Mouse (Mus musculus) adrenal gland, postnatal 36 days (tissue): ENCODE measurements around the gene Asl. TPM values are rescaled to one million over a fixed set of nuclear protein-coding genes. Genes with fewer than 3 reads are reported as not detected.

ENCODE experiments used
- DNase-seq, 2 experiments: peaks; one replicate each; pipeline ENCODE4 v3.0.0; 2021; ENCODE audit warnings: mixed read lengths in 1 of 2
- long read RNA-seq, 2 experiments: library from polyadenylated mRNA; stranded (forward); transcript quantifications; one replicate each; pipeline ENCODE4 v2.0.0; 2021; ENCODE audit warnings: borderline sequencing depth in 2 of 2
- total RNA-seq, 2 experiments: library from RNA; stranded (reverse); gene quantifications; 2 replicates each; pipeline ENCODE4 v1.2.3; 2021

The Asl gene
- 100 to 1,000 TPM in 1 of 2 experiments, 10 to 100 TPM in 1; 100.0 to 138 TPM for total RNA-seq
- long read RNA-seq, experiment 1, transcript Asl-203 (16 exons, 2,413 nt), result minor isoform, 61 of 195 reads
- long read RNA-seq, experiment 1, transcript Asl-205 (17 exons, 1,824 nt), result major isoform, 81 of 195 reads
- long read RNA-seq, experiment 1, partial matches to known transcripts, result 20 of 195 reads
- long read RNA-seq, experiment 1, other reads (novel, unspliced or antisense), result 33 of 195 reads
- long read RNA-seq, experiment 2, transcript Asl-205 (17 exons, 1,824 nt), result major isoform, 18 of 44 reads
- long read RNA-seq, experiment 2, transcript Asl-203 (16 exons, 2,413 nt), result minor isoform, 13 of 44 reads
- long read RNA-seq, experiment 2, partial matches to known transcripts, result 5 of 44 reads
- long read RNA-seq, experiment 2, other reads (novel, unspliced or antisense), result 8 of 44 reads

GRCm38 (mm10) chr5:130029142-130029897 is at the start of gene Asl, which contains the start of gene Crcp:
Asl (minus strand) TSS chr5:130029247.
Crcp (plus strand) TSS chr5:130029290.
- peak; percentile 91 to 93 for DNase-seq

GRCm38 (mm10) chr5:130078834-130079156 is 49.7 kb upstream of the Asl start:
- no peak for DNase-seq

DNA sequence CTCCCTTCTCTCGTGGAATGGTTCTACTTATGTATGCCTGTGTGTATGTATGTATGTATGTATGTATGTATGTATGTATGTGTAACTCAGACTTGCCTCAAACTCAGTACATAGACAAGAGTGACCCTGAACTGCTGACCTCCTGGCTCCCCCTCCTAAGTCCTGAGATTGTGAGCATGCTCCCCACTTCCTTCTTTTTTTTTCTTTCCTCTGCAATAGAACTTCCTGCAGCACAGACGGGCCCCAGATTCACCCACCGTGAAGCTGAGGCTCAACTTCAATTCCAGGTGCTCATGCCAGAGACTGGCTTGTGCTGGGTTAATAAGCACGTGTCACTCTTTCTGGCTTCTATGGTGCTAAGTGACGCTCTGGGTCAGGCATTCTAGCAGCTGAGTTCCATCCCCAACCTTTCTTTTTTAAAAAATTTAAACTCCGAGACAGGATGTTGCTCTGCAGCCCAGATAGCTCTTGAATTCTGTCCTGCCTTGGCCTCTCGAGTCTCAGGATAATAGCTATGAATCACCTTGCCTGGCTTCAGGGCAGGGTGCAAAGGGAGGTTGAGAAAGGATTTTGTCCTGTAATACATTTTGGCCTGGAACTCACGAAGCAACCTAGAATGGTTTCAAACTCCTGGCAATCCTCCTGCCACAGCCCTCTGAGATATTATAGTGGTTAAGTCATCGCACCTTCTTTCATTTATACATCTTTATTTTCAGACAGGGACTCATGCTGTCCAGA is 49.2 kb upstream of the Asl start:
- peak; percentile 32 to 34 for DNase-seq

GRCm38 (mm10) chr5:130076396-130076795 is 47.3 kb upstream of the Asl start:
- no peak for DNase-seq

DNA sequence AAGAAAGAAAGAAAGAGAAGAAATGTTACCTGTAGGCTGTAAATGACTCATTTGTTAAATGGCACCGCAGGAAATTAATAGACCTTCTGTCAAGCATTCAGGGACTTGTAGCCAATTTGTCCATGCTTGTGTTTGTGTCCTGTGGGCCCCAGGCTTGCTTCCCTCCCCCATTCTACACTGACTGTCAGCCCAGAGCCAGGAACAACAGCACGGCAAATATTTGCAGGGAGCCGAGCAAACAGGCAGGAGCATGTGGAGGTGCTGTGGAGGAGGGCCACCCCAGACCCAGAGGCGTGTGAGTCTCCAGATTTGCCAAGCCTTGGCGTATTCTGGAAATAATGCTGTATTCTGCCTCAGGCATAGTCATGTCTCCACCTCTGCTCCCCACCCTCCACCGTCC is 45.4 kb upstream of the Asl start:
- no peak for DNase-seq

- no peak for DNase-seq
These were observed 44.0 kb upstream of the Asl start, which contains the start of gene Tpst1 for GRCm38 (mm10) chr5:130073026-130073425. Tpst1 (plus strand) TSS chr5:130073326.

DNA sequence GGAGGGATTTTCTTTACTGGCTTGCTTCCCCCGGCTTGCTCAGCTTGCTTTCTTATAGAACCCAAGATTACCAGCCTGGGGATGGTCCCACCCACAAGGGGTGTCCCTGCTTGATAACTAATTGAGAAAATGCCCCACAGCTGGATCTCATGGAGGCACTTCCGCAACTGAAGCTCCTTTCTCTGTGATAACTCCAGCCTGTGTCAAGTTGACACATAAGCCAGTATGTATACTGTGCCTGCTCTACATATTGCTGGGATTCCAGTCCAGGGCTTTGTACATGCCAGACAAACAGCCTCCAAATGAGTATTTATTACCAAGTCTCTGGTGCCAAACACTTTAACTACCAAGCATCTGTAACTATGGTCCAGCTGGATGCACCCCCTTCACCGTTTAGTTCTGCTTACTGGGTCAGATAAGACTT is 38.8 kb upstream of the Asl start:
- no peak for DNase-seq

GRCm38 (mm10) chr5:130065579-130065978 is 36.5 kb upstream of the Asl start:
- no peak for DNase-seq

GRCm38 (mm10) chr5:130063760-130064159 is 34.7 kb upstream of the Asl start:
- DNase-seq, result no peak

- no peak for DNase-seq
These were observed 33.0 kb upstream of the Asl start for GRCm38 (mm10) chr5:130062096-130062495.

- no peak for DNase-seq
These were observed 31.2 kb upstream of the Asl start for GRCm38 (mm10) chr5:130060329-130060665.

DNA sequence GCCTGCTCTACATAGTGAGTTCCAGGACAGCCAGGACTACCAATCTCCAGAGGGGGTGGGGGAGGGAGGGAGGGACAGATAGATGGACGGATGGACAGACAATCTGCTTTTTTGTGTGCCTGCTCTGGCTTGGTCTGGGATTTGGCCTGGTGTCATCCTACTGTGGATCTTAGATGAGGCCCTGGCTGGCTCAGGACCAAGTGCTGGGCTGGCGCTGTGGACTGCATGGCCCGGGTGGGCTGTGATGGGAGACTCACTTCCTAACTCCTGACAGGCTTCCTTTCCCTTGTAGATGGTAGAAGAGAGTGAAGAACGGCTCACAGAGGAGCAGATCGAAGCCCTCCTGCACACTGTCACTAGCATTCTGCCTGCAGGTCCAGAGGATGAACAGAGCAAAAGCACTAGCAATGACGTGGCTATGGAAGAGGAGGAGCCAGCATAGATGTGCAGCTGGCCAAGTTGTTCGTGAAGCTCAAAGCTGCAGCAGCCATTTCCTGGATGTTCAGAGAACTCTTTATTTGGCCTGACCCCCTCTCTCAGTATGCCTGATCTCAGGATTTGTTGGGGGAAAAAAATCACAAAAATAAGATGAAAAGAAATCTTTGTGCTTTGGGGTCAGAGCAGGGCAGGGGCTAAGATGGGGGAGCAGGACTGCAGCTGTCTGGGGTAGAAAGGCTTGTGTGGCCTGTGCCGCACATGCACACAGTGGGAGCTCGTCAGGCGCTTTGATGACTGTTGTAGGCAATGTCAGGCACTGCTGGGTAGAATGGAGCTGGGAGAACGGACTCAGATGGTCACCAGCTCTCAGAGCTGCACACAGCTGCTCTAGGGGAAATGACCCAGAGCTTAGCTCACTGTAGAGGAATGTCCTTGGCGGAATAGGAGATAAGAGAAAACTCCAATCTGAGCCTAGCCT is 30.6 kb upstream of the Asl start:
- DNase-seq, result peak in 1 of 2 experiments; percentile 44

DNA sequence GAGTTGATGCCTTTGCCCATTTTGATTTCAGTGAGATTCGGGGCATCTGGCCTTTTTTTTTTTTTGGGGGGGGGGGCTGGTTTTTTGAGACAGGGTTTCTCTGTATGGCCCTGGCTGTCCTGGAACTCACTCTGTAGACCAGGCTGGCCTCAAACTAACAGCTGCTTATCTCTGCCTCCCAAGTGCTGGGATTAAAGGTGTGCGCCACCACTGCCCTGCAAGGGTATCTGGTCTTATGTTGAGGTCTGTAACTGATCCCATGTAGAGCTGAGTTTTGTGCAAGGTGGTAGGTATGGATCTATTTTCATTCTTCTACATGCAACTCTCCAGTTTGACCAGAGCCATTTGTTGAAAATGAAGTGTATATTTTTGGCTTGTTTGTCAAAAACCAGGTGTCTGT is 27.3 kb upstream of the Asl start:
- DNase-seq, result no peak

DNA sequence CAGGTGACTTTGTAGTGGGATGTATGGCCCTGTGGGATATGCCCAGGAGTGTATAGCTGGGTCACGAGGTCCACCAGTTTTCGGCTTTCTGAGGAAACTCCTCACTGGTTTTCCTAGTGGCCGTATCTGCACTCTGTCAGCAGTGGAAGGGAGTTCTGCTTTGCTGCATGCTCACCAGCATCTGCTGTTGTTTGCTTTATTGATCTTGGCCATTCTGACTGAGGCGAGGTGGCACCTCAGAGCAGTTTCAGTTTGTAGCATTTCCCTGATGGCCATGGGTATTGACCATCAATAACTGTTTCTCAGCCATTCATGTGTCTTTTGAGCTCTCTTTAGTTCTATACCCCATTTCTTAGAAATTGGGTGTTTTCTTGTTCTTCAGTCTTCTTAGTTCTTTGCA is 26.6 kb upstream of the Asl start:
- DNase-seq, result no peak

DNA sequence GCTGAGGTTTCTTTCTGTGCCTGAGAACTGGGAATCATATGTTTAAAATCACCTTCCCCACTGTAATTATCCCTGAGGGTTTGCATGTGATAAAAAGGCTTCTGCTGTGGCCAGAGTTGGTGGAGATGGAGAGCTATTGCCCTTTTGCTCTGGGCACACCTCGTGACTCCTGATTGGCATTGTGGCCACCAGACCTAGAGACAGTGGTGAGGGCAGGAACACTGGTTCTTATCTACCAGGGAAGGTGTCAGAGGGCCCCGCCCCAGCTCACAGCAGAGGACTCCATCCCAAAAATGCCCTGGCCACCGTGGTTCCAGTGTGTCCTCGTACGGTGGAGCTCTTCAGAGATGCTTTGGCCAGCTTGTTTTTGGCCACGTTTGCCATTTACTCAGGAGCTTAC is 23.9 kb upstream of the Asl start:
- DNase-seq, result no peak

DNA sequence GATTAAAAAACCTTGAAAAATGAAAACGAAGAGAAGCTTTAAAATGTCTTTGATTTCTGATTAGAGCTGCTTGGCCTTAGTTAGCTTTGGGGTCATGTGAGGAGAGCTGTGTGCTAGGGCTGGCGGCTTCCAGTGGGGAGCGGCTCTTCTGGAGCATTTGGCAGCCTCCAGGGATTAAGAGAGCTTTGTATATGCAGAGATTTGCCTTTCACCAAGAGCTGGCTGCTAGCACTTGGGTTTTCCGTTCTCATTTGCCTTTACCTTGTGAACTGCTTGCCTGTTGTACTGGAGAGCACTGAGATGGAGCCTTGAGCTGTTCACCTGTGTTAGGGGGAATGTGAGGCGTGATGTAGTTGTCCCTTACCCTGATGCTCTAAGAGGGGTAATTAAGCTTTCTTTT is 23.5 kb upstream of the Asl start:
- DNase-seq, result no peak

DNA sequence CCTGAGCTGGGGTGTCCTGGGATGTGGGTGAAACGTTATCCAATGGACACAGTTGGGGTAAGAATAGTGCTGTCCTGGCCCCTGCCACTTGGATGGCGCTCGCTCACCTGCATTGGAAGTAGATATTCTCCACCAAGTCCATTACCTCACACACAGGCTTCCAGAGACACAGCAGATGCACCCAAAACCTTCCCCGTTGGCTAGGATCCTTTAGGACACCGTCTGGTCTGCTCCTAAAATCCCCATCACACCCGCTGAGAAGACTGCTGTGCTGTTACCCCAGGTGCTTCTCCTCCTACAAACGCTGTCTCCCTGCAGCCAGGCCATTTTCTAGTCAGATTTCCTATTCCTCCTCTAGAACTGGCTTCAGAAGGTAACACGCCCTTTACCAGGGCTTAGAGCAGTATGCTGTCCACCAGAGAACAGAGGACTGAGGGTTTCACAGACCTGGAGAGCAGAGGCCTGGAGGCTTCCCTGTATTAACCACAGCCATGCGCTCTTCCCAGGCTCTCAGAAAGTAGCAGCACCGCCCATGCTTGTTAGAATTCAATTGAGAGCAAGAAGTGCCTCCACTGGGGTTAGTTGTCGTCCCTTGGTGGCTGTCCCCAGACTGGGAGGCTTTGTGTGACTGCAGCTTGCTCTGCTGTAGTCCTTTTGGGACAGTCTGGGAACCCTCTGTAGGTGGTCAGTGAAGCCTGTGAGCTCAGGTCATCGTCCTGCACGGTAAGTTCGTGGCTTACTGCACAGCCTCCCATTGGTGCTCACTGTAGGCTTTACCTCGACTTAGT is 22.2 kb upstream of the Asl start:
- no peak for DNase-seq

- no peak for DNase-seq
These were observed 21.4 kb upstream of the Asl start for GRCm38 (mm10) chr5:130050416-130050815.

DNA sequence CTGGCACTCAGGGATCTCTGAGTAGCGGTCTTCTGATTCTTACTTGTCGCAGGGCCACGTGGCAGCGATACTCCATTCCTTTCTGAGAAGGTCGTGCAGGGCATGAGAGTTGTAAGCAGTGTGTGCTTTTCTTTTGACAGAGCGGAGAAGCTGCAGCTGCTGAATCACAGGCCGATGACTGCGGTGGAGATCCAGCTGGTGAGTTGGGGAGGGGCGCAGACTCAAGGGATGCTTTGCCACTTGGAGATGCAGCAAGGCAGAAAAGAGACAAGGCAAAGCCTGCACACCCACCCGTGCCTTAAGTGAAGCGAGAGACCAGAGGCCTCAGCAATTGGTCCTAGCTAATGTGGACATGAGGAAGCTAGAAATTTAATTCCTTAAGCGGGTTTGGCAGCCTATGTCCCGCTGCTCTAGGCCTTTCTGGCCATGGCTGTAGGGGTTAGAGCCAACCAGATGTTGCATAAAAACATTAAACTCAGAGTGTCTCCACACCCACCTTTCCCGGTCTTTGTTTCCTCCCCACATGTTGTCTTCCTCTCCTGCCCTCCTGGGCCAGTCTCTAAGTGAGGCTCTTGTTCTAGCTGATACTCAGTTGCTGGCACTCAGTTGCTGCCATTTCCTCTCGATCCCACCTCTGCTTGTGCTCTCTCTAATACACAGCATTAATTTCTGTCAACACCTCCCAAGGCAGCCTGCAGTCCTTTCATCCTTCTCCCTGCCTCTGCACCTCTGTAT is 19.9 kb upstream of the Asl start:
- DNase-seq, result no peak

GRCm38 (mm10) chr5:130047013-130047412 is 18.0 kb upstream of the Asl start:
- DNase-seq, result no peak
